Mouse (Mus musculus) heart, postnatal 14 days (tissue): ENCODE data around the gene Unc13d. TPM values are rescaled to one million over a fixed set of nuclear protein-coding genes. Genes with fewer than 3 reads are reported as not detected.

Experiments
- total RNA-seq, 2 experiments: library from RNA; stranded (reverse); gene quantifications; 2 replicates each; pipeline ENCODE4 v1.2.3; 2021

Gene Unc13d
- total RNA-seq, 2 experiments from 2014 or later: 0.81 to 1.7 TPM

Other genes with a start within 250 kb of the Unc13d start
- gene Myo15b, start 219.6 kb downstream of the Unc13d start, total RNA-seq: under 1 TPM; 0.07 to 0.14 TPM
- 10 to 100 TPM; 19.6 to 20.4 TPM for gene Smim5, start 178.0 kb downstream of the Unc13d start, total RNA-seq
- under 1 TPM; 0.22 to 0.48 TPM for gene Smim6, start 165.9 kb downstream of the Unc13d start, total RNA-seq
- 10 to 100 TPM; 20.6 to 23.8 TPM for gene Sap30bp, start 144.7 kb downstream of the Unc13d start, total RNA-seq
- 1 to 10 TPM; 7.1 to 8.9 TPM for gene Recql5, start 144.5 kb downstream of the Unc13d start, total RNA-seq
- 1 to 10 TPM; 4.3 to 4.5 TPM for gene Itgb4, start 103.3 kb downstream of the Unc13d start, total RNA-seq
- gene Galk1, start 65.2 kb downstream of the Unc13d start, total RNA-seq: 10 to 100 TPM; 18.6 to 19.3 TPM
- gene H3f3b, start 50.0 kb downstream of the Unc13d start, total RNA-seq: 100 to 1,000 TPM; 184 to 193 TPM
- 10 to 100 TPM; 12.2 to 12.9 TPM for gene Unk, start 47.6 kb downstream of the Unc13d start, total RNA-seq
- 10 to 100 TPM; 83.6 to 89.5 TPM for gene Wbp2, start 9.0 kb upstream of the Unc13d start, total RNA-seq
- gene Trim47, start 49.2 kb upstream of the Unc13d start, total RNA-seq: 10 to 100 TPM; 46.3 to 46.9 TPM
- gene Trim65, start 53.2 kb upstream of the Unc13d start, total RNA-seq: 1 to 10 TPM; 7.3 to 8.2 TPM
- gene Mrpl38, start 60.9 kb upstream of the Unc13d start, total RNA-seq: 10 to 100 TPM; 55.5 to 56.3 TPM
- 10 to 100 TPM; 15.1 to 17.2 TPM for gene Fbf1, start 90.2 kb upstream of the Unc13d start, total RNA-seq
- gene Ten1, start 120.9 kb upstream of the Unc13d start, total RNA-seq: 10 to 100 TPM; 22.2 to 27.0 TPM
- gene Acox1, start 121.1 kb upstream of the Unc13d start, total RNA-seq: 100 to 1,000 TPM; 101 to 116 TPM
- under 1 TPM; 0.83 to 0.93 TPM for gene Evpl, start 160.1 kb upstream of the Unc13d start, total RNA-seq
- 10 to 100 TPM; 54.4 to 55.6 TPM for gene Srp68, start 196.3 kb upstream of the Unc13d start, total RNA-seq
- not detected for gene Galr2, start 203.0 kb upstream of the Unc13d start, total RNA-seq
- gene Exoc7, start 229.3 kb upstream of the Unc13d start, total RNA-seq: 10 to 100 TPM; 44.3 to 52.3 TPM